Mouse (Mus musculus): ENCODE results near the gene Sbno2.

GRCm38 (mm10) chr10:80139975-80140665 lies 34.7 kb upstream of the Sbno2 start:
- no peak for TF ChIP-seq POLR2A (IDR thresholded peaks at IDR 0.05; ENCODE audit: low read depth, low read length)
- TF ChIP-seq CTCF (conservative IDR thresholded peaks at IDR 0.05; ENCODE audit: insufficient read depth, insufficient read length, low read depth, low read length) = no peak

Data from kidney, adult 2 months (tissue).